Mouse (Mus musculus): ENCODE results near the gene Tdgf1. TPM values are rescaled to one million over a fixed set of nuclear protein-coding genes. Genes with fewer than 3 reads are reported as not detected.
A peak's percentile ranks its signal among the peaks of the same experiment; 100 is the strongest.

Gene Tdgf1
- polyA plus RNA-seq, 2 experiments from 2014 or later: 2.2 TPM

- ATAC-seq: no peak
Observed at GRCm38 (mm10) chr9:110909371-110909967, 36.5 kb downstream of the Tdgf1 start.

GRCm38 (mm10) chr9:110908631-110909016 lies 37.3 kb downstream of the Tdgf1 start:
- ATAC-seq: no peak

GRCm38 (mm10) chr9:110907838-110908630 lies 37.9 kb downstream of the Tdgf1 start:
- ATAC-seq: peak; percentile 2

GRCm38 (mm10) chr9:110907201-110907837 lies 38.6 kb downstream of the Tdgf1 start:
- peak; percentile 96 for ATAC-seq

GRCm38 (mm10) chr9:110902271-110902670 lies 43.7 kb downstream of the Tdgf1 start:
- no peak for ATAC-seq

GRCm38 (mm10) chr9:110901204-110901603 lies 44.8 kb downstream of the Tdgf1 start:
- no peak for ATAC-seq

- ATAC-seq: no peak
Observed at GRCm38 (mm10) chr9:110899451-110900008, 46.4 kb downstream of the Tdgf1 start.

- peak; percentile 55 for ATAC-seq
Observed at GRCm38 (mm10) chr9:110896595-110896994, 49.4 kb downstream of the Tdgf1 start.

GRCm38 (mm10) chr9:110895994-110896393 lies 50.0 kb downstream of the Tdgf1 start:
- no peak for ATAC-seq

GRCm38 (mm10) chr9:110895507-110895906 lies 50.5 kb downstream of the Tdgf1 start:
- ATAC-seq: no peak

- no peak for ATAC-seq
Observed at GRCm38 (mm10) chr9:110893429-110893828, 52.5 kb downstream of the Tdgf1 start.

- ATAC-seq: no peak
Observed at GRCm38 (mm10) chr9:110892552-110892951, 53.4 kb downstream of the Tdgf1 start.

GRCm38 (mm10) chr9:110891077-110891828 lies 54.7 kb downstream of the Tdgf1 start:
- ATAC-seq: no peak

GRCm38 (mm10) chr9:110890026-110890783 lies 55.8 kb downstream of the Tdgf1 start:
- no peak for ATAC-seq

Other genes starting within 250 kb of the Tdgf1 start
- not detected for gene Myl3, start 204.3 kb downstream of the Tdgf1 start, polyA plus RNA-seq (2017; shearing (Covaris generic))
- gene Pth1r, start 199.0 kb downstream of the Tdgf1 start, polyA plus RNA-seq (2017; shearing (Covaris generic)): not detected
- gene Prss42, start 148.0 kb downstream of the Tdgf1 start, polyA plus RNA-seq (2017; shearing (Covaris generic)): not detected
- under 1 TPM in 1 of 2 experiments, not detected in 1; 0.37 TPM for gene Prss44, start 132.2 kb downstream of the Tdgf1 start, polyA plus RNA-seq (2017; shearing (Covaris generic))
- gene Prss43, start 119.5 kb downstream of the Tdgf1 start, polyA plus RNA-seq (2017; shearing (Covaris generic)): not detected
- not detected for gene Prss45, start 111.6 kb downstream of the Tdgf1 start, polyA plus RNA-seq (2017; shearing (Covaris generic))
- not detected for gene Prss46, start 101.7 kb downstream of the Tdgf1 start, polyA plus RNA-seq (2017; shearing (Covaris generic))
- not detected for gene Prss50, start 88.2 kb downstream of the Tdgf1 start, polyA plus RNA-seq (2017; shearing (Covaris generic))
- 10 to 100 TPM in 1 of 2 experiments, 1 to 10 TPM in 1; 9.8 to 10.3 TPM for gene Als2cl, start 66.3 kb downstream of the Tdgf1 start, polyA plus RNA-seq (2017; shearing (Covaris generic))
- gene Tmie, start 66.0 kb downstream of the Tdgf1 start, polyA plus RNA-seq (2017; shearing (Covaris generic)): 1 to 10 TPM in 1 of 2 experiments, under 1 TPM in 1; 0.90 to 2.2 TPM
- under 1 TPM in 1 of 2 experiments, not detected in 1; 0.95 TPM for gene Fam240a, start 29.3 kb downstream of the Tdgf1 start, polyA plus RNA-seq (2017; shearing (Covaris generic))
- gene Lrrc2, start 5.4 kb upstream of the Tdgf1 start, polyA plus RNA-seq (2017; shearing (Covaris generic)): under 1 TPM; 0.13 to 0.58 TPM
- gene Rtp3, start 44.4 kb upstream of the Tdgf1 start, polyA plus RNA-seq (2017; shearing (Covaris generic)): not detected
- not detected for gene Ltf, start 73.1 kb upstream of the Tdgf1 start, polyA plus RNA-seq (2017; shearing (Covaris generic))
- 10 to 100 TPM; 17.6 to 21.9 TPM for gene Ccrl2, start 111.4 kb upstream of the Tdgf1 start, polyA plus RNA-seq (2017; shearing (Covaris generic))
- 10 to 100 TPM in 1 of 2 experiments, 1 to 10 TPM in 1; 8.3 to 12.2 TPM for gene Lrrfip2, start 171.4 kb upstream of the Tdgf1 start, polyA plus RNA-seq (2017; shearing (Covaris generic))